Mouse (Mus musculus) bone marrow, adult 2 months (tissue): ENCODE data around the gene Ranbp1.

Experiments
- CTCF ChIP-seq: fragments of 200-500 bp; IDR thresholded peaks from 2 replicates; pipeline ENCODE4 v1.5.1; 2011; ENCODE audit warnings: low read length, control low read depth; ENCODE audit not compliant: control insufficient read depth, insufficient read depth
- POLR2A ChIP-seq: fragments of 200-500 bp; IDR thresholded peaks from 2 replicates; pipeline ENCODE4 v1.6.1; 2011; ENCODE audit warnings: low read depth, mild to moderate bottlenecking, control low read depth, low read length, borderline replicate concordance; ENCODE audit not compliant: control insufficient read depth

GRCm38 (mm10) chr16:18229622-18230021 is 18.9 kb downstream of the Ranbp1 start:
- no peak for TF ChIP-seq CTCF
- TF ChIP-seq POLR2A: no peak
